Mouse (Mus musculus): ENCODE results near the gene Pdha1. TPM values are rescaled to one million over a fixed set of nuclear protein-coding genes. Genes with fewer than 3 reads are reported as not detected.

Pdha1 gene
- 10 to 100 TPM; 14.1 to 80.6 TPM for polyA plus RNA-seq (2012; fragmentation: generic; extraction: Trizol)

DNA sequence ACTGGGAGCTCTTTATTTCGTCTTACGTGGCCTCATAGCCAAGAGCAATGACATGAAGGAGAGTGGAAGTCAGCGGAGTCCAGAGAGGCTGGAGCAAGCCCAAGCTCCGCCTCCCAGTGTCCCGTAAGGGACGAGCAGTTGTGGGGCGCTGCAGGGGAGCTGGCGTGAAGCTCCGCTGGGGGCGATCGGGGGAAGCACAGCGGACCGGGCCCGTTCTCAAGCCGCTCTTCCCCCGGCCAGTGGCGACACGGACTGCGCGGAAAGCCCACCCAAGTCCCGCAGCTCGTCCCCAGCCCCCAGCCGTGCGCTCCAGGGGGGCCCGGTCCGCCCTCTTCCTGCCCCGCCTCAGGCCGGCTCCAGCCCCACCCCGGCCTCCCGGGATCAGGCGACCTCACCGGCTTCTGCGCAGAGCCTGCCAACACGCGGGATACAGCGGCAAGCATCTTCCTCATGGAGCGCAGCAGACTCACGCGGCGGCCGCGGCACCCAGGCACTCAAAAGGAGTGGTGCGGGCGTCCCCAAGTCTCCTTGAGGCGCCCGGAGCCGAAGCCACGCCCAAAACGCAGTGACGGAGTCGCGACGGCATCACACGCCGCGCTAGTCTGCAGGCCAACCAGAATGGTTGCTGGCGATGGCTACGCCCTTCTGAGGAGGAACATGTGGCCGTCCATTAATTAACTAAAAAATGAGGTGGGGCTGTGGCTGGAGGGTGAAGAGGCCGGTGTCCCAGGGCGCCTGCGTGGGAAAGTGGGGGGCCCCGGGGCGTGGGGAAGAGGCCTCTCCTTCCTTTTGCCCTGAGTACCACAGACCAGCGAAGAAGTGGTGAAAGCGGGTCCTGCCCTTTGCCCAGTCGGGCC, at the start of gene Pdha1:
Gene Pdha1, minus strand, starts transcription at position 553 of the 857 bp plus-strand sequence.

Other genes starting within 250 kb of the Pdha1 start
- under 1 TPM in 1 of 2 experiments, not detected in 1; 0.13 TPM for gene Map3k15, start 150.0 kb downstream of the Pdha1 start, polyA plus RNA-seq (2012; fragmentation: generic; extraction: Trizol)

Data from C3H10T1/2 (cell line).